Mouse (Mus musculus): ENCODE results near the gene Nup54.

Gene Nup54

DNA sequence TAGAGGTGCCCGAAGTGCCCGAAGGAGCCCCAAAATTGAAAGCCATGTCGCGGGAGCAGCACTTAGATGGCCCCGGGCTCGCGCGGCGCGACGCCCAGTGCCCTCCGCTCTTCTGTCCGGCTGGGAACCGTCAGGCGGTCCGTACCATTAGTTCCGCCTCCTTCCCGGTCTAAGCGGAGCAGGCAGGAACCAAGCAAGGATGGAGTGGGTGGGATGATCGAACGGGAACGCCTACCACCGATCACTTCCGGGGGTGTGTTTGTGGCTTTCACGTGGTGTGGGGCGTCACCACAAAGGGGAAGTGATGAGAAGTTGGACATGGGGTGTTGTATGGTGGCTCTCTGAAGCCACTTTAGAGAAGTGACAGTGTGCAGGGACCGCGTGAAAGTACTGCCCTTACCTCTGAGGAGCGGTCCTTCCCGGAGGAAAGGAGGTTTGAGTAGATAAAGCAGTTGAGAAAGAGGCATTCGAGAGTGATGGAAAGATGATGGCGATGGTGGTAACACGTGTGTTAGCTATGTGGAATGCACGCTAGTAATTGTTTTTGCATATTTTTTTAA, at the start of gene Nup54:
TSS of gene Nup54 (minus strand) at position 195 of the 560 bp plus-strand sequence.
- DNase-seq (ENCODE audit: low read depth, low spot score): peak; percentile 98

DNA sequence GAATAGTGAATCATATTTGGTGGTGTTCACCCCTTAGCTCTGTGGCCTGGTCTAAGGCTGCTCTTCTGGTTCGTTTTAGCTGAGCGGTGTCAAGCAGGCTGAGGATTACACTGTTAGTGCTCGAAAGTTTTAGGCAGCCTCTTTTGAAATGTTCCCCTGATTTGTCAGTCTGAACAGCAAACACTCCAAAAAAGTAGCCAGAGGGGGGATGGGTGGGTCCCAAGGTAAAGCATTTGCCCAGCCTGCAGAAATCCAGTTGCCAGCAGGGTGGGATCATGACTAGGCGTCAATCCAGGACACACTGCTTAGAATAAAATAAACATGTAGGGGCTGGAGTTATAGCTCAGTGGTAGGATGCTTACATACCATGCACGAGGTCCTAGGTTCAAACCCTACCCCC, 37.8 kb upstream of the Nup54 start:
- no peak for DNase-seq (ENCODE audit: low read depth, low spot score)

DNA sequence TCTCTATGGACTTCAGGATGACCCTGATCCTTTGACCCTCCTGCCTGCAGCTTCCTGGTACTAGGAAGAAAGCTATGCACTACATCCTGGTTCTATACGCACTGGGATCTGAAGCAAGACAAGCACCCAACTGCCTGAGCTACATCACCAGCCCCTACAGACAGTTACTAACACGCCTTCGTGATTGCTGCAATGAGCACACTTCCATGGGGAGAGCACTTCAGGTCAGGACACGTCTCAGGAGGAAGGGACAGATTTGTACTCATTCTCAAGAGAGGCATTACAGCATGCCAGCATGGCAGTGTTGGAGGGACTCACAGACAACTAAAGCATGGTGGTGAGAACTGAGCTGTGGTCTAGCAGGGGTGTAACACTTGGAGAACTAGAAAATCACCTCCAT, 36.5 kb upstream of the Nup54 start:
- DNase-seq (ENCODE audit: low read depth, low spot score): no peak

DNA sequence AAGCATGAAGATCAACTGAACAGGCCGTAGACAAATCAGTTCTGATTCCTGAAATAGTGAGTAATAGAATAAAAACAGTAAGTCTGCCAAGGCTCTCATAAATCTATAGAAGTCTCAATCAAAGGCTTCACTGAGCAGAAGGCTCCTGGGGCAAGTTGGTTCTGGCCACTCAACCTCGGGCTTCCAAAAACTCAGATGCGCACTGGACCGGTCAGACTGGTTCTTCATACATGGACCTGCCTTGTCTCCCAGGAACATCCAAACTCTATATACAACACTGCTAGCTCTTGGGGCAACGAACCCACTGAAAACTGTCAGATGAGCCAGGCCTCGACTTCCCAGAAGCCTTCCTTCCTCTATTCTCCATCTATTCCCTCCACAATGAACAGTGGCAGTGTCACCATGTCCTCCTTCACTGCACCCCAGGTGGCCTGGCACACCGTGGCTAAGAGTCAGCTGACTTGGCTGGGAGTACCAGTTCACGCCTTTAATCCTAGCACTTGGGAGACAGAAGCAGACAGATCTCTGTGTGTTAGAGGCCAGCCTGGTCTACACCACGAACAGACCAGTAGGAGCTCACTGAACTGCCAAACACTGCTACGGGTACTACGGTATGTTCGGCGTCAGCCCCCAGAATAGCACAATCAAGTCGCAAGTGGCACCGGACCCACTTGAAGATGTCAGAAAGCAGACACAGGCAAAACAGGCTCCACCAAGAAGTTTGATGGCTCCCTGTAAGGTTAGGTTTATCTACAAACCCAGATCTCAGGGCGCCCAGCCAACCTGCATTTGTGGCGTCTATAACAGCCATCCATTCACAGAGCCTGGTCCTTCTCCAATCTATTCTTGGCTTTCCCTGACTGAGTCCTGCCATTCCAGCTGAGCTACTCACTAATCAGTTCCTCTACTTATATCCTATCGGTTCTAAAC, 34.4 kb upstream of the Nup54 start:
- DNase-seq (ENCODE audit: low read depth, low spot score): no peak

DNA sequence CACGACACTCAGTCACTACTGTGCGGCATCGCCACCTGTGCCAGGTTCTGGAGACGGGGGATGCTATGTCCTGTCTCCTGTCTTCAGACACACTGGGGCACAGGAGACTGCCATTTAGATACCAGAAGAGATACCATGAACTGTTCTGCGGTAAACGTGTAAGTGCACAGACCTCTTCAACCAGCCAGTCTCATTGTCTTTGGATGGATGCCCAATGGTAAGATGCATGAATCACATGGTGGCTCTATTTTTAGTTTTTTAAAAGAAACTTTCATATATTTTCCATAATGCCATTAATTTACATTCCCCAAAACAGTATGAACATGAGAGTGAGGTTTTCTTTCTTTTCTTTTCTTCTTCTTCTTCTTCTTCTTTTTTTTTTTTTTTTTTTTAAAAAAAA, 33.2 kb upstream of the Nup54 start:
- no peak for DNase-seq (ENCODE audit: low read depth, low spot score)

DNA sequence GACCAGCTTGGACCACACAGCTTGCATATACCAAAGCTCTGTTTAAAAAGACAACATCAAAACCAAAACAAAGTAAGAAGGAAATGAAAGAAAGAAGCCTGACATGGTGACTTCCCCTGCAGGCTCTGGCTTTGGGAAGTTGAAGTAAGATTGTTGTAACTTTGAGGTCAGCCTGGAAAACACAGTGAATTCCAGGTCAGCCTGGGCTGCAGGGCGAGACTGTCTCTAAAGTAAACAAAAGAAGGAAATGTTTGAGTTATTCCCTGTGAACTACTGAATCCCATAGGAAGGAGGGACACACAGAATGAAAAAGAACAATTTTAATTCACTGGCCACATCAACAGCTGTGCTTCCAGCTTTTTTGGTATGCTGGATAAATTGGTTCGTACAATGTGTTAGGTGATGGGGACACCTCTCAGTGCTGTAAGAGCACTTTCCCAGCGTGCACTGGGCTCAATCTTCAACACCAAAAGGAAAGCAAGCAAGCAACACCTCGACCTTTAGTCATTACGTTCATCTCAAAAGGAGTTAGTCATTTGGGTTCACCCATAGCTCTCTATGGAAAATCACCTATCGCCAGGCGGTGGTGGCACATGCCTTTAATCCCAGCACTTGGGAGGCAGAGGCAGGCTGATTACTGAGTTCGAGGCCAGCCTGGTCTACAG, 32.2 kb upstream of the Nup54 start:
- no peak for DNase-seq (ENCODE audit: low read depth, low spot score)

DNA sequence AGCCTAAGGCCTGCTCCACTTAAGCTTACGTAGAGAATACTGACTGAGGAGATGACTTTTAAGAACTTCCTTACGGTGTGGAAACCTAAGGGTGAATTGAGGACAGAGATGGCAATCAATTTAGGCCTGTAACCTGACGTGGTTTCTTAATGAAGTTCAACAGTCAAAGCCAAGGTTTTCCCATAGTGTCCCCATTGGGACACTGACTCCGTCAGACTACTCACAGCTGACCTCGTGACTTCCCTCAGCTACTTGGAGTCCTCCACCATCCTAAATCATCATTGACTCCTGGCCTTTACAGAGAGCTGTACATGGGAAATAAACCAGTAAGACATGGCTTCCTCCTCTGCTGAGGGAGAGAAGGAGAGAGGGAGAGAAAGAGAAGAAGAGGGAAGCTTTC, 30.5 kb upstream of the Nup54 start:
- no peak for DNase-seq (ENCODE audit: low read depth, low spot score)

DNA sequence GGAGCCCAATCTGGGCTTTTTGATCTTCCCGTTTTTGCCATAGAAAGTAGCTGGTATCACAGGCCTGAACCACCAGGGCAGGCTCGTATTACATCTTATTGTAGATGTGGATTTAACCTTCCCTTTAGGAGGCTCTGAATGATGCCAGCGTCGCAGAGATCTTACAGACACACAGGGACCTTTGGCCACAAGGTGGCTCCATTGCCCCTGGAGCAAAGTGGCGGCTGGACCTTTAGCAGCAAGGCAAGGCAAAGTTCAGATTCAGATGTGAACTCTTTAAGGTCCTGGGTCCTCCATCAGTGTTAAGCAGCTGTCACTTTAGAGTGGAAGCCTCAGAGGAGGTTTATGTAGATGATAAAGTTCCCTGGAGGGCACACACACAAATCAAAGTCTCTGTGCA, 26.3 kb upstream of the Nup54 start:
- DNase-seq (ENCODE audit: low read depth, low spot score): peak; percentile 12

DNA sequence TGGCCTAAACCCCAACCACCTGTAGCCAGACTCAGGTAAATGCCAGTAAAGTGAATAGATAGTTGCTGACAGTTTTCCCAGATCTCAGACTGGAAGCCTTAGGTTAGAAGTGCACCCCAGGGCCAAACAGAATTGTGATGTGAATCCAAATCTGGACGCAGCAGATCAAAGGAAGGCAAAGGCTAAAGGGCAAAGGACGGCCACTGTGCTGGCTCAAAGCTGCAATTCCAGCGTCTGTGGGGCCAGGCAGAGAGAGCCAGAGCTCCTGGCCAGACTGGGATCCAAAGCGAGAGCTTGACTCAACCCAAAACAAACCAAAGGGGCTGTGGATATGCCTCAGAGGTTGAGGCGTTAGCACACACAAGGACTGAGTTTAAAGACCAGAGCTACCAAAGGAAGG, 23.7 kb upstream of the Nup54 start:
- no peak for DNase-seq (ENCODE audit: low read depth, low spot score)

DNA sequence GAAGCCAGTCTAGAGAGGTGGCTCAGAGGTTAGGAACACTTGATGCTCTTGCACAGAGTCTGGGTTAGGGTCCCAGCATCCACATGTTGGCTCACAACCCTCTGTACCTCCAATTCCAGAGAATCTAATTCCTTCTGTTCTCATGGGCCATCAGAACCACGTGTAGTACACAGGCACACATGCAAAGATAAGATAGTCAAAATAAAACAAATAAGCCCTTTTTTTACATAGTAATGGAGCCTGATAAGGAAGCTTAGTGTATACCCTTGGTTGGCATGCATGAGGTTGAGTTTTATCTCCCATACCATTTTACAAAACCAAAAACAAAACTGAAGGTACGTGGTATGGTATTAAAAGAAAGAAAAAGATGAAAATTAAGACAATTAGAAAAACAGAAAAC, 22.4 kb upstream of the Nup54 start:
- no peak for DNase-seq (ENCODE audit: low read depth, low spot score)

DNA sequence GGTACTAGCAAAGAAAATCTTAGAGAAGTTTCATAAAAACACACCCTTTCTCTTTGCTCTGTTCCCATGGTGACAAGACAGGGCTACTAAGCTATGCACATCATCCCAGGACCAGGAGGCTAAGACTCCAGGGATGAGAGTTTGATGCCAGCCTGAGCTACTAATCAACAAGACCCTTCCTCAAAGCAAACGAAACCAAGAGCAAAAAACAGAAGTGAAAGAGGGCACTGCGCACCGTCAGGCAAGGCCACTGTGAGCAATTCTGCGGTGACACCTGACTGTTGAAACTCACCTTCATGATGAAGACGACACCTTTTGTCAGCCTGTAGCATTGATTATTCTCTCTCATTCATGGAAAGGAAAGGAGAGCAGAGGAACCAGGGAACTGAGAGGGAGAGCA, 17.9 kb upstream of the Nup54 start:
- no peak for DNase-seq (ENCODE audit: low read depth, low spot score)

DNA sequence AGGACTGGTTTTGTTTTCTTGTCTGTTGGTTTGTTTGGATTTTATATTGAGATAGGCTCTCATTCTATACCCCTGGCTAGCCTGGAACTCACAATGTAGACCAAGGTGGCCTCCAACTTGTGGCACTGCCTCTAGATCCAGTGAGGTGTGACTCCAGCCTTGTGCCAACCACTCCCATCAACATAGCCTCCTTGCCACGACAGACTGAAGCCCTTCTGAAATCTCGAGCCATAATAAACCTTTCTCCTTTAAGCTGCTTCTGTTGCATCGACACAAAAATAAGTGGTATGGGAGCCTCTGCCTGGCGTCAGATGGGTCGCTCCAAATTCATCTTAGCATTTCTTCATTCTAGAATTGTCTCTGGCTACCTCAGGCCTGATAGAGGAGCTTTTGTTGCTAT, 11.7 kb upstream of the Nup54 start:
- no peak for DNase-seq (ENCODE audit: low read depth, low spot score)

DNA sequence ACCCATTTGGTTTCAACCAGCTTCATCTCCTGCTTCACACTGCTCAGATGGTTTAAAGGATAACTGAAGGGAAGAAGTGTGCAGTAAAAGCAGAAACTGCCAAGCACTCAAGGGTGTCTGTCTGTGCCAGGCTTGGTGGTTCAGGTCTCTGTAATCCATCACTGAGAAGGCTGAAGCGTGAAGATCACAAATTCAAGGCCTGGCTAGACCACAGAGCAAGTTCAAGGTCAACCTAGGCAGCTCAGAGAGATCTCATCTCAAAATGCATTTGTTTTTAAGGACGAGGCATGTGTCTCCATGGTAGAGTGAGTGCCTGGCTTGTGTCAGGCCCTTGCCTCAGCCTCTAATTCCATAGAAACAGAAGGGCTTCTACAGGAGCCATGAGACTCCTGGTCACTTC, 10.0 kb upstream of the Nup54 start:
- DNase-seq (ENCODE audit: low read depth, low spot score): no peak

DNA sequence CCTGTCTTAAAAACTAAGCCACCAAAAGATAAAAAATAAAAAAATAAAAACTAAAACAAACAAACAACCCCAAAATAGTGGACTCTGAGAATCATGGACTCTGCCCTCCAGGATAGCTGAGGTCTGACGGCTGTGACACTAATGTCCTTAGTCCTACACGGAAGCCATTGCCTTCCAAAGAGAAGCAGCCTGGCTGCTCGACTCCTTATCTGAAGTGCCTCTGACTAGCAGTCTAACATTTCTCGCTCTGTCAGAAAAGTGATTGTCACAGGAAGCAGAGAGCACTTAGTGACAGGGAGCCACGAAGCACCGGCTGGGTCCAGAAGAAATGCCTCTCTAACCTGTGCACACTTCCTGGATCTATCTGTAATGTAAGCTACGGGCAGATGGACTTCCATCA, 7.9 kb upstream of the Nup54 start:
- DNase-seq (ENCODE audit: low read depth, low spot score): no peak

DNA sequence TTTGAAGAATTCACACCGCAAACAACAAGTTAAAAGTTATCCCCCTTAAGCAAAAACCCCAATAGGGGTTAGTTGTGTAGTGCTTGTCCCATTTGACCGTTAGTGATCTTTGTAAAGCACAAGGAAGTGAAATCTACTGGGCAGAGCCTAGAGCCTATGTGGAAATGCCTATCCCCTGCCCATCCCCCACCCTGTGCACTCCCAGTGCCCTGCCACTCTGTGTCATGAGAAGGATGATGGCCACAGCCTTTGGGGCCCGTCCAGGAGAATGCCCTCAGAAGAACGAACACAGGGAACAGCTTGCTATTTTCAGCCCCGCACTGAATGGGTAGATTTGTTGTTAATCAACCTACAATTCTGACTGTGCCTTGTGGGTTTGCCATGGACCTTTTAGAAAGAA, 6.5 kb upstream of the Nup54 start:
- no peak for DNase-seq (ENCODE audit: low read depth, low spot score)

DNA sequence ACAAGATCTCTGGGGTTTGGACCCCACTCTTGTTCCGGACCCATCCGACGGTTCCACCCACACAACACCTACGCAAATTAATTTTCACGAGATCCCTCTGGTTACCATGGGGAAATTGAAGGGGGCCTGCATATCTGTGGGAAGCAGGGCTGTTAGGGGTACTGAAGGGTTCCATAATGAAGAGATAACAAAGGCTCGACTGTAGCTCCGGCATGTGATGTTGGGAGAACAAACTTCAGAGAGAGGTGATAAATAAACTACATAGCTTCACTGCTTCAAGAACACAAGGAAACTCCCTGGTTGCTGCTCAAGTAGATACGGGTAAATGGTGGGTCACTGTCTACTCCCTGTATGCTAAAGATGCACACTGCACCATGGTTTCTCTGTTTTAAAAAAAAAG, 3.5 kb upstream of the Nup54 start:
- no peak for DNase-seq (ENCODE audit: low read depth, low spot score)

DNA sequence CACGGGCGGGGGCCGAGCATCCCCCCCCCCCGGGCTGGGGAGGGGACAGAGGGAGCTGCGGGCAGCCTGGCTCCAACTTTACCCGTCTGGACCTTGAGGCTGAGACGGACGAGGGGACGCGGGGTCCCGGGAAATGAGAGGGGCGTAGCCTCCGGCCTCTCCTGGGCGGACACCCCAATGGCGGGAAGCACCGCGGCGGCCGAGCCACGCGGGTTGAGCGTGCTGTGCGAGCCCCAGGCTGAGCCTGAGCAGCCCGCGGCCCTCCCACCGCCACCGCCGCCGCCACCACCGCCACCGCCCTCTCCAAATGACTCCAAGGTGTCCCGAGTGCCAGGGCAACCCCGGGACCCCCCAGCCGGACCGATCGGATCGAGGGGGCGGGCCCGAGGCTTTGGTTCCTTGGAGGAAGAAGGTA, 441 bp downstream of the Nup54 start:
- DNase-seq (ENCODE audit: low read depth, low spot score): no peak

DNA sequence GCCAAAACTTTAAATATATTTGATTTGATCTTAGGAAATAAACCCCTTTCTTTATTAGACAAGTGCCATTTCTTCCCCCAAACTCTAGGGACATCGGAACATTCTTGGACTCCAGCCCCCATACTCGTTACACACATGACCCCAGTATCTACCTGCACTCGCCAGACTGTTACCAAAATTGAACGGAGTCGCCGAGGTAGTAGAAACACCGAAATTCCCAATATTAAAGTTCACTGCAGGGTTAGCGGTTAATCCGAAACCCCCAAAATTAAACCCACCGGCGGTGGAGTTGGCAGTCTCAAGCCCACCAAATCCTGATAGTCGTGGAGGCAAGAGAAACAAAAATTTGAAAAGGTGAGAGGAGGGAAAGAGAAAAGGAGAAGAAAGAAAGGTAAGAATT, 949 bp downstream of the Nup54 start:
- no peak for DNase-seq (ENCODE audit: low read depth, low spot score)

DNA sequence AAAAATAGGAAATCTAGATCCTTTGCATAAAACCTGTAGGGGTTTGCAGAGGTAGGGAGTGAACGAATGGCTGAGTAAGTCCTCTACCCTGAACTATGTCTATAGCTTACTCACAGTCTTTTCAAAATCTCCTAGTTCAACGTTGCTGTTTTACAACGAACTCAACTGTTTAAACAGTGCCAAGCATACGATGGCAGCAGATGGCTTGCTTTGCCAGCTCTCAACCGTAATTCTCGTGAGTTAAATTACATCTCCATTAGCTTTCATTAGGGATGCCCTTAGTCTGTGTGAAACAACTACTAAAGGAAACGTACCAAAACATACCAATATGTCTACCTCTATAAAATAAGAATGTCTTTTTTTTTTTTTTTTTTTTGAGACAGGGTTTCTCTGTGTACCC, 3.4 kb downstream of the Nup54 start:
- DNase-seq (ENCODE audit: low read depth, low spot score): no peak

DNA sequence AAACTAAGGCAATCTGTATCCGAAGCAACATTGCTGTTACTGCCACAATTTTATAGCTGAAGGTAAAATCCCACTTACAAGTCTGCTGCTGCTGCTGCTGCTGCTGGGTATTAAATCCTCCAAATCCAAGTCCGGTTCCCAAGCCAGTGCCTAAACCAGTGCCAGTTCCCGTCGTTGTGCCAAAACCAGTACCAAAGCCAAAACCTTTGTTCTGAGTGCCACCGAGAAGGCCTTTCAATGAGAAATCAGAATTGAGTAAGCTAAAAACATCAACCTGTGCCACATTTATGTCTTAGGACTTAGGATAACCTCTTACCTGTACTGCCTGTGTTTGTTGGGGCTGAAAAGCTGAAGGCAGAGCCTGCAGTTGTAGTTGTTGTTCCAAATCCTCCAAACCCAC, 4.3 kb downstream of the Nup54 start:
- no peak for DNase-seq (ENCODE audit: low read depth, low spot score)

DNA sequence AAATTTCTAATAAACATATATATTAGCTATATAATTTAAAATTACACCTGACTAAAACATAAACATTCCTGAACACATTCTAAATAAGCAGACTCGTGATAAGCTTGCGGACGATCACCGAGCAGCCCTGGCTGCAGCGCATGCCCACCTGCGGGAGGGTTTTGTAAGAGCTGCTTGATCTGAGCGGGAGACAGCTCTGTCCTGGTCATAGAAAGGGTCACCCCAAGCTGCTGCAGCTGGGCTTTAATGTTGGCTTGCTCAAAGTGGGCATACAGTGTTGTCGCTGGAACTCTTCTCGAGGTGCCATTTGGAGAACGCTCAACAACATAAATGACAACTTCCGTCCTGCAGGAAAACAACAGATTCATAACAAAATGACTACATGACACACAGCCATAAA, 10.9 kb downstream of the Nup54 start:
- DNase-seq (ENCODE audit: low read depth, low spot score): no peak

DNA sequence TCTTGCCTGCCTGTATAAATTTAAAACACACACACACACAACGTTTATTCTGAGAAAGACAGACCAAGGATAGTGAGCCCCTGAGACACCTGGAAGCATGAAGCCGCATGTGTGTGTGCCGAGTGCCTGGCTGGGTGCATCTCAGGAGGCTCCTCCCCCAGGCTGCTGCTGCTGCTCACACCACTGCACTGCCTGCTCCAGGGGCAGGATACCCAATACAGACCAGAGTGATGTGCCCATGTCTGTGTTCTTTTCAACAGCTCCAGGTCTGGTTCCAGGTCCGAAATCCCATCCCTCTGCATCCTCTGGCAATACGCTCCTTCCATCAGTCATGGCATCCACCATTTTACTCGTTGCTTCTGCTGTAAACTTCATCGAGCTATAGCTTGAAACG, 21.0 kb downstream of the Nup54 start:
- DNase-seq (ENCODE audit: low read depth, low spot score): no peak
